Mouse (Mus musculus) thymus, postnatal 36 days (tissue): ENCODE data around the gene Tcf7l1.

Experiments used
- DNase-seq, 2 experiments: peaks; one replicate each; pipeline ENCODE4 v3.0.0; 2022; ENCODE audit warnings: mixed read lengths in 2 of 2

Tcf7l1 gene

GRCm38 (mm10) chr6:72783780-72784179, 5.3 kb downstream of the Tcf7l1 start:
- DNase-seq = no peak

DNA sequence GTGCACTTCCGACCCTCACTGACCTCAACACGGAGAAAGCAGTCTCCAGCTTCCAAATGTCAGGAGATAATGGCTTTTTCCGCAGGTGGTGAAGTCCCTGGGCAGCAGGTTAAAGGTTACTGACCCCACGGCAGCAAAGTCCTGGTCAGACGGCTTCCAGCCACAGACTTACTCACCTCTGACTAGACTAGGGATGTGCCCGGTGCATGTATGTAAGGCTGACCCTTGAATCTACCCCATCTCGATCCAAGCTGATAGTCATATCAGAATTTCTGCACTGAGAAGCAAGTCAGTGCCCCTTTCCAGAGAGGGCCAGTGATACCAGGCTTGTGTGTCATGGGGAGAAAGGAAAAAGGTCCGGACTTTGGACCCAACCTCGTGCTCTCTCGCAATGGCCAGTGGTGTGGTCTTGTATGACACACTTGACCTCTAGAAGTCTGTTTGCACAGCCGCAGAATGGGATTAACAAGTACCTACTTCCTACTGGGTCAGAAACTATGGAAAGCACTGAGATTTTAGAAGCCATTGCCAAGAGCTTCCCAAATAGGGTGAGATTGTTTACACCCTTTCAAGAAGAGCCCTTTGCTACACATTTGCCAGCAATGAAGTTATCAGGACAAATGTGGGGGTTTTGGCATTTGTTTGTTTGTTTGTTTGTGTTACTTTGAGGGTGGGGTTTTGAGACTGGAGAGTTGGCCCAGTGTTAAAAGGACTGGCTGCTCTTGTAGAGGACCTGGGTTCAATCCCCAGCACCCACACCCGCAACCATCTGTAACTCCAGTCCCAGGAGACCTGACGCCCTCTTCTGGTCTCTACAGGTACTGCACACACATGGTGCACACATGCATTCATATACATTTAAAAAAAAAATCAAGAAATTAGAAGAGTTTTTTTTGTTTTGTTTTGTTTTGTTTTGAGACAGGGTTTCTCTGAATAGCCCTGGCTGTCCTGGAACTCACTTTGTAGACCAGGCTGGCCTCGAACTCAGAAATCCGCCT, 10.0 kb downstream of the Tcf7l1 start:
- no peak for DNase-seq

DNA sequence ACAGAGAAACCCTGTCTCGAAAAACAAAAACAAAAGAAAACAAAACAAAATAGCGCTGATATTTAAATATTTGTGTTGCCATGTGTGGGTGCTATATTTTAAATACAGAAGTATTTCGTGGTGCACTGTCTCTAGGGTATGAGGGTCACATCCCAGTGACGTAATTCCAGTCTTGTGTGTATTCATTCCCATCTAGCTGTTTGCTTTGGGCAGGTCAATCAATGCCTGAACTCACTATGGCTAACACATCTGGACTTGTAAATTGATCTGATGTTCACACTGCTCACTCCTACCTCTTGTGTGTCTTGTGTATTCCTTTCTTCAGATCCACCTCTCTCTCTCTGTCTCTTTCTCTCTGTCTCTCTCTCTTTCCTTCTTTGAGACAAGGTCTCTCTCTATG, 11.8 kb downstream of the Tcf7l1 start:
- no peak for DNase-seq

DNA sequence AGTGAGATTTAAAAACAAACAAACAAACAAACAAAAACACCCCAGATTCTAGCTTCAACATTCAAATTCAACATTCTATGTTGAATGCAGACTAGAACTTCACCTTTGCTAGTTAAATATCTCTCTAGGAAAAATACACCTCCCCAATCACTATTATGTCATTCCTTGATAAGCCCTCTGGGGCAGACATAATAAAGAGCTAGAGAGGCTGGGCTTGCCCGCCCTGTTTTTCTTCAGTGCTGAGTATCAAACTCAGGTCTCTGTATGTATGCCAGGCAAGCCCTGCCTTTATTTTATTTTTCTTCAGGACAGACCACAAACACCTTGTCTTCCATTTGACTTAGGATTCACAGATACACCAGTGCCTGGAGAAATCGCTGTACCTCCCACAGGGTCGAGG, 14.8 kb downstream of the Tcf7l1 start:
- no peak for DNase-seq

DNA sequence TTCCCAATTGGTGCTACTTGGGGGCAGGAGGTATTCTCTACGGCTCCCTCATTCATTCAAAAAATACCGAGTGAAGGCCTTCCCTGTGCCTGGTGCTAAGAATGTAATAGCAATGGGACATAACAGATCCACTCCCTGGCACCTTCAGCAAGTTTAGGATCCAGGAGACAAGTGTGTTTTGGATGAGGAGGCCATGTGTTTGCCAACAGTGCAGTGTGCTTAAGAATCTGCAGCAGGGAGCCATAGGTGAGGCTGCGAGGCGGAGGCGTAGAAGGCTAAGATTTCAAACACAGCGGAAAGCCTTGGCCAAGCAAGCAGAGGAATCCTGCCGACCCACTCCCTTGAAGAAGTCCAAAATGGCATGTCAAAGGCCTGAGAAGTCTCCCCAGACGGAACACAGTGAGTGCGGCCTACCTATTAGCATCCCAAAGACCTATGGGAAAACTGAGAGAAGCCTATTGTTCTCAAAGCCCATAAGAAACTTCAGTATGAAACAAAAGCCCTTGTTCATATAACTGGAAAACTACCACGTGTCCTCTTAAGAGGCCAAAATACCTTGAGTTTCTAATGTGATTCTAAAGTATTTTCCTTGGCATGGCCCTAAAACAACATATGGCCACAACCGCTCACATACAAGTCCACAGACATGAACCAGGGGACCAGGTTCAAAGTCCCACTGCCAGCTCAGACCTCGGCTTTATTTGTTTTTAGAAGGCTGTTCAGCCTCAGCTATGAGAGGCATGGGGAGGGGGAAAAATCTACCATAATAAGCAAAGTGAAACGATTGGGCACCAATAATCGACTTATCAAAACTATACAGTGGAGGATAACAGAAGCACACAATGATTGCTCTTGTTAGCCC, 18.9 kb downstream of the Tcf7l1 start:
- DNase-seq = no peak

DNA sequence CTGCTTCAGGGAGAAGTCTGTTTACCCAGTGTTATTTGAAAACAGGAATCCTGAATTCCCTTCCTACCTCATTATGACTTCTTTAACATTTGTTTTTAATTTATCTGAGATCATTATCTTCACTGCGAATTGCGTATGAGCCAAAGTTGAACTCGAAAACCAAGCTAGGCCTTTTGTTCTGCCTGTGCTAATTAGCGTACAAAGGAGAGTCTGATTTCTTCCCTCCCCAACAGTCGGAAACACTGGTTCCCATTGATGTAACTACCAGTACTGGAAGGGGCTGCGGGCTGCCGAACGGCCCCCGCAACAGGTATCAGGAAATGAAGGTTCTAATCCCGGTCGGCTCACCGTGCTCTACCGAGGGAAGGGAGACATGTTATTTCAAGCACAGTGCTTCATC, 19.7 kb downstream of the Tcf7l1 start:
- DNase-seq = no peak

DNA sequence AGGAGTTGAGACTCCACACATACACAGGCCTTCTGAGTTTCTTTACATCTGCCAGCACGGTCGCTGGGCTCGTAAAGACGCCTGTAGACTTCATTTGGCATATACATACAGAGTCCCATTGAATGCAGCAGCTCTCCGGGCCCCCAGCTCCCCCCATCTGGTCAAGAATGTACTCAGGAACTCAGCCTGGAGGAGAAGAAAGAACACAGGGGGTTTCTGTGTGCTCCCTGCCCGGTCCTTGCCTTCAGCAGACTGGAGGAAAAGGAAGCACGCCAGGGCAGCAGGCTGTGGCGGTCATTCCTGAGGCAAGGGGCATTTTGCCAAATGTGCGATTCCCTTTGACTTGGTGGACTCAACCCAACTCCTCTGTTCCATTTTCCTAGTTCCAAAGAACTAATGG, 20.2 kb downstream of the Tcf7l1 start:
- DNase-seq = no peak

GRCm38 (mm10) chr6:72768097-72768496, 21.0 kb downstream of the Tcf7l1 start:
- no peak for DNase-seq

GRCm38 (mm10) chr6:72763616-72764015, 25.4 kb downstream of the Tcf7l1 start:
- no peak for DNase-seq

DNA sequence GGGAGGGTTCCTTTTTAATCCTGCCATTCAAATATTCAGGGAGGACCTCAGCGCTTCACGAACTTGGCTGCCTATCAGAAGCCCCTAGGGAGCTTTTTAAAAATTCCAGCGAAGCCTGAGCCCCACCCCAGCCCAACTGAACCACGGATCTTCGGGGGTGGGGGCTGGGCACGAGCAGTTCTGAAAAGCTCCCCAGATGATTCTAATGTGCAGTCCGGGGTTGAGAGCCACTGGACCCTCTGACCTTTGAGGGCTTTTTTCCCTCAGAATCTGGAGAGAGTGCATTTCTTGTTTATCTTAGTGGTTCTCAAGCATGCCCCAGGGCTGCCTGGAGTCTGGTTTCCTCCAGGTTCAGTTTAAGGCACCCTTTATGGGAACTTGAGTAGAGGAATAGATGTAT, 27.4 kb downstream of the Tcf7l1 start:
- no peak for DNase-seq

GRCm38 (mm10) chr6:72758239-72759017, 30.6 kb downstream of the Tcf7l1 start:
- no peak for DNase-seq

DNA sequence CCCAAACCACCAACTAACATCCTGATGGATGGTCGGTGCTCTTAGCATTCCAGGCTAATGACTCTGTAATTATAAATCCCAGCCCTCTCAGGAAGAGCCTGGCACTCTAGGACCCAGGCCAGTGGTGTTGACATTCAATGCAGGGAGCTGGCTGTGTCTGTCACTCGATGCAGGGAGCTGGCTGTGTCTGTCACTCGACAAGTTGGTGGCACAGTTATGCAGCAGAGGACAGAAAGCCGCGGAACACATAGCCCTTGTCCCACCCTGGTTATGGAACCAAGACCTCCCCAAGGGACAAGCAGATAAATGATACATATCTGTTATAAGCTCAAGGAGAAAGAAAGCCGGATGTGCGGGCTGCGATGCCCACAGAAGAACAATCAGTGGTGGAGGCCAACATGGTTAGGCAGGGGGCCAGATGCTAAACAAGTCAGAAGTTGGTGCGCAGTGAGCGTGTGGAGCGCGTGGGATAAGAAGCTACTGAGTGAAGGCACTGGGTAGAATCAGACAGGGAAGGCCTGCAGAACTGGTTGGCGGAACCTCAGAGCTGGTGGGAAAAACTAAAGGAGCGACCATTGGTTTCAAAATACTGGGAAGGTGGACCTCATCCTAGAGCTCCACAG, 33.7 kb downstream of the Tcf7l1 start:
- no peak for DNase-seq

DNA sequence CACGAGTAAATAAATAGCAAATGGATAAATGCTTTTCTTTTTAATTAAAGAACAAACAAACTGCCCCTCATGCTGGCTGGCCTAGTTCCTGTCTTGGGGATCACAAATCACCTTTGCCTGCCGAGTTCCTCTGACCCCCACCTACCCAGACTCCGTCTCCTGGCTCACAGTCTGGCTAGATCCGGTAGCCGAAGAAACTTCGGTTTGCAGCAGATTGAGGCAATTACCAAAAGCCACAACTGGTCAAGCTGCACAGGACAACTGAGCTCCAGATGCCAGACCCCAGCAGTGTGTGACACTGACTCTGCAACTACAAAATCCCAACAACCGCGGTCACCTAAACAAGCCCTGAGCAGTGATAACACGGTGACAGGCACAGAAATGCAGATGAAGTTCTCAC, 34.8 kb downstream of the Tcf7l1 start:
- DNase-seq = no peak

DNA sequence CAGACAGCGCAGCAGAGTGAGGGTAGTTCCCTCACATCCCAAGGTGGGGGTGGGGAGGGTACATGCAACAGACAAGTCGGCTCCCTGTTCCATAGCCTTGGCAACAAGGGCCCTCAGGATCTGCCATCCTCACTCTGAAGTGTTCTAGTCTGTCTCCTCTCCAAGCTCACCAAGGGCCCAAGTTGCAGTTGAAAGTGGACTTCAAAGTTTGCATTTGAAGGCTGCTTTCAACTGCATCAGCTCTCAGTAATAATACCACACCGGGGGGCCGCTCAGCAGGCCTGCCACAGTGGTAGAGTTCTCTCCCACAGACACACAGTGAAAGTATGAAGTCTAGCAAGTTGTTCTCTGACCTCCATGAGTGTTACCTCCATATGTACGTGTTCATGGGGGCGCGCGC, 35.3 kb downstream of the Tcf7l1 start:
- DNase-seq = no peak

- no peak for DNase-seq
Measured at GRCm38 (mm10) chr6:72752824-72753223, 36.2 kb downstream of the Tcf7l1 start.

DNA sequence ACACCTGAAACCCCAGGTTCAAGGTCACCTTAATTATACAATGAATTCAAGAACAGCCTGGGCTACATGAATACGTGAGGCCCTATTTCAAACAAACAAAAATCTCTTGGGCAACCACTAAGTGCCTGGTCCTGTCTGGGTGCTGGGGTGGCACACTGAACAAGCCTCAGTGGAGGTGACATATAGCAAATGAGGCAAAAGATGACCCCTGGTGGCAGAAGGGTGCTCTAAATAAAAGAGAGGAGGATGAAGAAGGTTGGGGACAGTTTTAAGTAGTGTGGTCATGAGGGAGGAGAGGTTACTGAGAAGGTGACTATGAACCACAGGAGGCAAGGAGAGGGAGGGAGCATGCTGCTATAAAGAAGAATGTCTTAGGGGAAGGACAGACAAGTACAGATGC, 37.8 kb downstream of the Tcf7l1 start:
- DNase-seq = no peak

DNA sequence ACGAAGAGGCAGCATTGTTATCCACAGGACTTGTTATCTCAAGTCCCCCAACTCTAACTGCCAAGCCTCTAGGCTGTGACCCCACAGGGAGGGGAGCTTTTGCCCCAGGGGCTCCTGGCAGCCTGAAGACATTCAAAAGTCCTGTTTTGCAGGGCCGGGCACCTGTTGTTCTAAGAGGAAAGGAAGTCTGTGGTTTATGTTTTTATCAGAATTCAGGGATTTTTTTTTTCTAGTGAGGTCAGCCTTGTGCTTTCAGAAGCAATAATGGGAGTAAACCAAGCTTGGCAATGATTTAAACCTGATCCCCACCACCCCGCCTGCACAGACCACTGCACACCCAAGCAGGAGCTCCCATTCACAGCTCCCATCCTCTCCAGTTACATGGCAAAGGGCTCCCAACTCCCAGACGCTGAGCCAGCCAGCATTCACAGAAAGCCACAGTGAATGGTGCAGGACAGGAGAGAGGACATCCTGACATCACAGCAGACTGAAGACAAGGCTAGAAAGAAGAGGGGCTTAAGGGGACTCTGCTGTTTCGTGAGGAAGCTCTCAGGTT, 40.1 kb downstream of the Tcf7l1 start:
- no peak for DNase-seq

- DNase-seq = no peak
Measured at GRCm38 (mm10) chr6:72748421-72748820, 40.6 kb downstream of the Tcf7l1 start.

- no peak for DNase-seq
Measured at GRCm38 (mm10) chr6:72747814-72748213, 41.2 kb downstream of the Tcf7l1 start.

DNA sequence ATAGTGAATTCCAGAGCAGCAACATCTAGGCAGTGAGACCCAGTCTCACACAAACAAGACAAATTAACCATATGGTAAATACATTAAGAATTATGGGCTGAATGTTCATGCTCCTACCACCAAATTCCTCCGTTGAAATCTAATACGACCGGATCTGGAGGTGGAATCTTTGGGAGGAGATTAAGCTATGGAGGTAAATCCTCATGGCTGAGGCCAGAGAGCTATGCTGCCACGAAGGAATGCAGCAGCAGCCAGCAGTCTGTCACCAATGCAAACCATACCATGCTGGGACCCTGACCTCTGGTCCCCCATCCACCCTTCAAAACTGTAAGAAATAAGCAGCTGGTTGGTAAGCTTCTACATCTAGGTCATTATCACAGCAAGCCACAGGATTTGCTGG, 41.9 kb downstream of the Tcf7l1 start:
- no peak for DNase-seq

DNA sequence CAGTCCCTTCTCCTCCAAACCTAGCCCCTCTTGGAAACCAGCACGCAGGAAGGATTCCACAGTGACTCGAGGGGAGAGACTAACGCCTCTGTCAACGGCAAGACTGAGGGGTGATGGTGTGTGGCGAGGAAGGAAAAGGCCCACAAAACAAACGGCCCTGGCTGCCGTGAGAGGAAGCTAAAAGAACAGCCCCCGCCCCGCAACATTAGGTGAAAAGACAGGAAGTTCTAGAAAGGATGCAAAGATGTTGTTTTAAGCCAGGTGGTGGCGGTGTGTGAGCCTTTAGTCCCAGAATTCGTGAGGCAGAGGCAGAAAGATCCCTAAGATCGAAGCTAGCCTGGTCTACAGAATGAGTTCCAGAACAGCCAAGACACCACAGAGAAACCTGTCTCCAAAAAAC, 43.3 kb downstream of the Tcf7l1 start:
- peak; percentile 30 to 33 for DNase-seq

DNA sequence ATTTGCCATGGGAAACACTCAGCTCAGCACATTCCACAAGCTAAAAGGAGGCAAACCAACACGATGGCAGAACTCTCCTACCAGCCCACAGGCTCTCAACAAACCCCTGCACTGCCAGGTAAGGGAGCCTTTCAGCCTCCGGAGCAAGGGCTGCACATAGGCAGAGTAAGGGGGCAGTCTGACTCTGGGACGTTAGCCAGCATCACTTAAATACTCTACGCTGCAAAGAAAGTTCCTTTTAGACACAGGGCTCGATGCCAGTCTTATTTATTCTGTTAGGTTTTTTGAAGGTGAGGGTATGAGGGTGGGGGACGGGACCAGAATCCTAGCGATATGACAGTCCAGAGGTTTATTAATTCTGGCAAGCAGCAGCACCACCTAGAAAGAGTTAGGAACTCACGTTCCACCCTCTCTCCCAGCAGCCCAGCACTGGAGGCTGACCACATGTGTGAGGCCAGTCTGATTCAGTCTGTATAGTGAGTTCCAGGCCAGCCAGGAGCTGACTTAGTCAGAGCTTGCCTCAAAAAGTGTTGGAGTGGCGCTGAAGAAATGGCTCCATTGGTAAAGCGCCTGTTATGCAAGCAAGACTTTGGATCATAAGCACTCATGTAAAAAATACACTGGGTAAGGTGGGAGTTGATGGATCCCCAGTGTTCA, 44.8 kb downstream of the Tcf7l1 start:
- no peak for DNase-seq
